Mouse (Mus musculus) gastrocnemius, postnatal 10 days (tissue): ENCODE measurements around the gene Gp9. TPM values are rescaled to one million over a fixed set of nuclear protein-coding genes. Genes with fewer than 3 reads are reported as not detected.

Experiments
- DNase-seq: peaks from one replicate; pipeline ENCODE4 v3.0.0; 2021; ENCODE audit warnings: mixed read lengths
- long read RNA-seq, 2 experiments: library from polyadenylated mRNA; stranded (forward); transcript quantifications; one replicate each; pipeline ENCODE4 v2.0.0; 2021
- total RNA-seq, 2 experiments: library from RNA; stranded (reverse); gene quantifications; 2 replicates each; pipeline ENCODE4 v1.2.3; 2021

Gene Gp9
- not detected for total RNA-seq
- long read RNA-seq, experiment 1, result 0 reads
- long read RNA-seq, experiment 2, result 0 reads

GRCm38 (mm10) chr6:87777842-87778241 is at the start of gene Gp9:
TSS of gene Gp9 (plus strand) at chr6:87778072.
- no peak for DNase-seq

DNA sequence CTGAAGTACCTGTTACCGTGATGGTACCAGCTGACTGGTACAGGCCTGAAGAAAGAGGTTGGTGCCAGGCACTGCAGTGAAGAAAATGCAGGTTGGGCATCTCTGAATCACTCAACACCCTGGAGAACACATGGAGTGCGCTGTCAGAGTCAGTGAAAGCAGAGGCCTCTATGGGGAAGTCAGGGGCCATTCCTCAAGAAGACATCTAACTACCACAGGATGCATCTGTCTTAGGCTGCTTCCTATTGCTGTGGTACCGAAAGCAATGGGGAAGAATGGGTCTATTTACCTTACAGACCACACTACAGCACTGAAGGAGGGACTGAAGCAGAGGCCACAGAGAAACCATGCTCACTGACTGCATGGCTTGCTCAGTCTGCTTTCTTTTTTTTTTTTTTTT is 49.8 kb upstream of the Gp9 start:
- DNase-seq, result no peak

DNA sequence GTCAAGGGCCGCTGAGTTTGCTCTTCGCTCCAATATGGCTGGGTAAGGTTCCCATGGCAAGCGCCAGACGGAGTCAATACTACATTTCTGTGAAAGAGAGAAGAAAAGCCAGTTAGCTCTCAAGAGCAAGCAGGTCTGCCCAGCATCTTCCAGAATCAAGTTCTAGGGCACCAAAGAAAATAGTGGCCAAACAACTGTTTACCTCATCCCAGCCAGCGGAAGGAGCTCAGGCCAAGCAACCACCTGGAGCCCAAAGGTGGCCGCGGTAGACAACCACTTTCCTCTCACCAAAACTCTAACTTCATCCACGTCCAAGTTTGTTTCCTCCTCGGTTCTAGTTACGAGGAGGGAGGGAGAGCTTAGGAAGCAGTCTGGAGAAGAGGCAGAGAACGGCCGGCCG is 47.7 kb upstream of the Gp9 start:
- no peak for DNase-seq

DNA sequence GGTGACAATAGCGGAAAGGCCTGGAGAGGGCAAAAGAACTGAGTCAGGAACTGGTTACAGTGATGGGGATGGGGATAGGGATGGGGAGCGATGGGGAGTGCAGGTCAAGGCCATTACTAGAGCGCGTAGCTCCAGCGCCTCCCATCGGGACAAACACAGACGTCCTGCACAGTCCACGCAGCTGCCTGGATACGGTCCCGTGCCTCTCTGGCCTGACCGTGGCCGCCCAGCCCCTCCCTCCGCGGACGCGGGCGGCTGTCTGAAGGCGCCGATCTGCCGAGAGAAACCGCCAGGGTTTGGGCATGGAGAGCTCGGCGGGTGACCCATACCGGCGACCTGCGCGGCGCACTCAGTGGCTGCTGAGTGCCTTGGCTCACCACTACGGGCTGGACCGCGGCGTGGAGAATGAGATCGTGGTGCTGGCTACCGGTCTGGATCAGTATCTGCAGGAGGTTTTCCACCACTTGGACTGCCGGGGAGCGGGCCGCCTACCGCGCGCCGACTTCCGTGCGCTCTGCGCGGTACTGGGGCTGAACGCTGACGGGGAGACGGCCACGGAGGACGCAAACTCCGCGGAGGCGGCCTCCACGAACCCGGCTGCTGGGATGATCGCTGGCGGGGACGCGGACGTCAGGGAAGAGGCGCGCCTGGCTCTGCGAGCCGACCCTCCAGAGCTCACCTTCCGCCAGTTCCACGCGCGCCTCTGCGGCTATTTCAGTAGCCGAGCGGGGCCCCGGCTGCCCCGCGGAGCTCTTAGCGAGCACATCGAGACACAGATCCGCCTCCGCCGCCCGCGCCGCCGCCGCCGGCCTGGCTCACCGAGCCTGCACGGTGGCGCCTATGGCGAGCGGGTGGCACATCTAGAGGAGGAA is 47.0 kb upstream of the Gp9 start, which contains the start of gene Efcc1:
TSS of gene Efcc1 (plus strand) at position 279 of the 872 bp plus-strand sequence.
- peak; percentile 62 for DNase-seq

- no peak for DNase-seq
Observed at GRCm38 (mm10) chr6:87731463-87732095, 46.3 kb upstream of the Gp9 start.

DNA sequence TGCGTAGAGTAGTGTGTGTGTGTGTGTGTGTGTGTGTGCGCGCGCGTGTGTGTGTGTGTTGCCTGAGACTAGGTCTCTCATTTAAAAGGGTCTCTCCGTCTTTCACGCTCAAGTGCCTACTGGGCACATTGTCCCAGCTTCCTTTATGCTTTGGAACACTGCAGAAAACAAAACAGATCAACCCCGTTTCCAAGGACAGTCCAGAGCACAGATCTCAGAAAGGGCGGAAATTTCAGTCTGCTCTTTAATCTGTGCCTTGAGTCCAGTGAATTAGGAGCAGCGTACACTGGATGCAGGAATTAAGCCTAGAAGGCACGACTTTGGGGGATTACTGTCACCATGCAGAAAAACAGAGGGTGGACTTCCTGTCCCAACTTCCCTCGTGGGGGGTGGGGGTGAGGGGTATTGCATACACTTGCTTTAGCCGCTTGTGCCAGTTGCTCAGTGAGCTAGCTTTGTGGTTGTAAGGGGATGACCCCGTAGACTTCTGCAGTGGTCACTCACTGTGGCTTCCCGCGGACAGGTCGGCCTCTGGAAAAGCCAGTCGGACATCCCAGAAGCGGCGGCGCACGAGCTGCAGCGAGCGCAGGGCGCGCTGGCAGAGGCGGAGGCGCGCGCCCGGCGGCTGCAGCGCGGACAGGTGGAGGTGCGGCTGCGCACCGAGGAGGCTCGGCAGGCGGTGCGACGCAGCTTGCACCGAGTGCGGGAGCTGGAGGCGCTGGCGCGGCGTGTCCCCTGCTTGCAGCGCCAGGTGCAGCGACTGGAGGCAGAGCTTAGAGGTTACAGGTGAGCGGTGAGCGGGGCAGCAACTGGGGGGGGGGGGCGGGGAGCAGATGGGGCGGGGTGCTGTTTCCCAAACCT is 45.5 kb upstream of the Gp9 start:
- DNase-seq, result no peak

GRCm38 (mm10) chr6:87733131-87733930 is 44.5 kb upstream of the Gp9 start:
- DNase-seq, result no peak

- DNase-seq, result no peak
Observed at GRCm38 (mm10) chr6:87734136-87734535, 43.7 kb upstream of the Gp9 start.

DNA sequence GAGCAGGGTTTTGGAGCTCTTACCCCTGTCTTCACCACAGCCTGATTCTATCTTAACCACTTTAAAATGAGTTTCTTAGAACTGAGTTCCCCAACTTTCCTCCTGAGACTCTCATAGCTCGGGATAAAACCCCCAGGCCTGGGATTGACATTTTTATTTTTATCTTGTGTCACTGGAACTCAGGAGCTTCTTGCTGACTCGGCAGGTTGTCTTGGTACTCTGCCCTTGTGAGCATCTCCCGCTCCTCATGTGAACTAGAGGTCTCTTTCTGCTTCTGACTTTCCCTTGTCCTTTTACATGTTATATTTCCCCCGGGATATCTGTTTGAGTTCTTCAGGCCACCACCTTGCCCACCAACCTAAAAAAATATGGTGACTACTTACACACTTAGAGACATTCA is 40.9 kb upstream of the Gp9 start:
- no peak for DNase-seq

- DNase-seq, result no peak
Observed at GRCm38 (mm10) chr6:87737921-87738626, 39.8 kb upstream of the Gp9 start.

DNA sequence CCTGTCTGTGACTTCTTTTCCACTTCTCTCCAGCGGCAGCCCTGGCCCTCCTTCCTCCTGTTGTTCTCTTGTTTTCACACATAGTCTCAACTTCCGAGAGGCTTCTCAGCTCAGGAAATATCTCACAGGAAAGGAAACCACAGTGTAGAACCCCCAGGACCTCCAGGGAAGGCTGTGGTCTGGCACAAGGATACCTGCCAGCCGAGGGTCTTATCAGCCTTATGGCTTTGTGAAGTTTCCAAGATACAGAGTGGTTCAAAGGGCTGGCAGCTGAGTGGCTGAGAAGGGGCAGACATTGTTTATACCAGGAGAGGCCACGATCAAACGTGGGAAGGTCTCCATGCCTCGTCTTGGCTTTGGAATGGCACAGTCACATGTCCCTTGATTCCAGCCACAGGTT is 38.0 kb upstream of the Gp9 start:
- no peak for DNase-seq

GRCm38 (mm10) chr6:87740496-87740895 is 37.4 kb upstream of the Gp9 start:
- no peak for DNase-seq

- DNase-seq, result no peak
Observed at GRCm38 (mm10) chr6:87741978-87742377, 35.9 kb upstream of the Gp9 start.

- DNase-seq, result peak; percentile 33
Observed at GRCm38 (mm10) chr6:87742804-87743203, 35.1 kb upstream of the Gp9 start.

- no peak for DNase-seq
Observed at GRCm38 (mm10) chr6:87743281-87743680, 34.6 kb upstream of the Gp9 start.

- no peak for DNase-seq
Observed at GRCm38 (mm10) chr6:87744632-87745031, 33.2 kb upstream of the Gp9 start.

DNA sequence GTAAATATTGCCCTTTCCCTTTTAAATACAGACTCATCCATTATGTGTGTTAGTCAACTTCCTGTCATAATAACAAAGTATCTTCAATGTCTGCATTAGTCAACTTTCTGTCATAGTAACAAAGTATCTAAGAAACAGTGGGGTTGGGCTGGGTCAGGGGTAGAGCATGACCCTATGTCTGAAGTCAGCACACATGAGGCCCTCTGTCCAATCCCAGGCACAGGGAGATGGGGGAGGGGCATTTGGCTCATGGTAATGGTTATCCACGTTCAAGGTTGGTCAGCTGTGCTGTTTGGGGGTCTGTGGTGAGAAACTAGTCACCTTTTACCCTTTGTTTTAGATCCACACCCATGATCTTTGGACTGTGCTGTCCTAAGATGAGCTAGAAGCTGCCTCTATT is 32.6 kb upstream of the Gp9 start:
- no peak for DNase-seq

DNA sequence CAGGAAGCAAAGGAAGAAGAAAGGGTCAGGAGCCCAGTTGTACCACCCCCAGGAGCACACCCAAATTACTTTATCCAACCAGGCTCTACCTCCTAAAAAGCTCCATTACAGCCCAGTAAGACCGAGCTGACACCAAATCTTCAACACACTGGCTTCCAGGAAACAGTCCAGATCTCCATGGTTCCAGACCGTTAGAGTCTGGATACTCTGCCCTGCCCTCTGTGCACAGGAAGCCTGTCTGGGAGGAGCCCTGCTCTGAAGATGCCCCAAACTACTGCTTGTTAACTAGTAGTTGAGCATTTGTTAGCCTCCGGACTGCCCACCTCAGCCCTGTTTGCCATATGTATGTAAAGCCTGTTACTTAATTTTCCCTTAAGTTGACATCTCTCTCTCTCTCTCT is 31.8 kb upstream of the Gp9 start:
- no peak for DNase-seq

DNA sequence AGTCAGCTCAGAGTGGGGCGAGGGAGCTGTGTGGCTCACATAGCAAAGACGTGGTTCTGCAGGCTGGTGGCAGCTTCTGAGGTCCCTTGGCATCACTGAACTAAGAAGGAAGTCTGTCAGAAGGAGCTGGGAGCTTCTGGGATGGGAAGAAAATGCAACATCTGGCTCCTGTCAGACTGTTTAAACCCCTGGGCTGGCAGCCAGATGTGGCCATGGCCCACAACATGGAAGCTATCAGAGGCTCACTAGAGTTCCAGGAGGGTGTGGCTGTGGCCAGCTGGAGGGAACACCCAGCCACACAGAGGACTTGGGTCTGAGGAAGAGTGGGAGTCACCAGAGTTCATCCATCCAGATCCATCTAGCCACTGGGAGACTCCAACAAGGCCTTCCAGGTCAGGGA is 31.0 kb upstream of the Gp9 start:
- peak; percentile 54 for DNase-seq

DNA sequence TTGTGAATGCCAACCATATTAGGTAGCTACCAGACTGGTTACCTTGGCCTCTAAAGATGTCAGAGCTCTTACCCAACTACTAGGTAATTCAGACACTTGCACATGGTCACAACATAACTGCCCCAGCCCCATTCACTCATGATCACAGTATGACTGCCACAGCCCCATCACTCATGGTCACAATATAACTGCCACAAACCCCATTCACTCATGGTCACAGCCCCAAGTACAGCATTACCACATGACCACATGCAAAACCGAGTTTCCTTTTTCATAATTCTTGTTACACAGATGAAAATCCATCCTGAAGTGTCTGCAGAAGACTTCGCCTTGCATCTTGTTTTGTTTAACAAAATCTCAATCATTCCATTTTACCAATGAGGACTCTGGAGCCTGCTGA is 29.8 kb upstream of the Gp9 start:
- no peak for DNase-seq

DNA sequence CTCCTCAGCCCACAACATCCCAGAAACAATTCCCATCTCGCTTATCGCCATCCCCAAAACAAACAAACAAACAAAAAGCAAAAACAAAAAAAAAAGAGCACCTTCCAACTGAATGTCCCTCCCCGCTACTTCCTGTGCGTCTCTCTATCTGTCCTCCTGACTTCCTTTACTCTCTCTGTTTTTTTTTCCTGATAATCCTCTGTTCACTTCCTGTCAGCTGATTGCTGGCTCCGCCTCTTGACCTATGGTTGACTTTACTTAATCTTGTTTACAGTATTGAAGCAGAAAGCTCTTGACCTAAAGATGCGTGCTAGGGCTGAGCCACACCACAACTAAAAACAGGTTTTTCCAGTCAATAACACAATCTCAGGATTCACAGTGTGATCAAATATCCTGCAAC is 29.3 kb upstream of the Gp9 start:
- no peak for DNase-seq
